23 mouse cellular contexts compared by ENCODE assay signal in genomic region chr9:119988304-119988703, GRCm38 (mm10). TPM values are rescaled to one million over a fixed set of nuclear protein-coding genes. Genes with fewer than 3 reads are reported as not detected.
A peak's percentile ranks its signal among the peaks of the same experiment; 100 is the strongest.
DNase-seq lines count a peak whose midpoint lies in the region; ATAC-seq and TF ChIP-seq lines count a peak whose summit lies in the region.
"Had no signal": no experiment of that assay in that cellular context is flagged by ENCODE, and none has a peak within 500 bp of the region (broad histone marks: within the 10 kb centered on the region; RNA-seq: fewer than 3 reads in every experiment).

No protein-coding gene starts in this region.

- ATAC-seq in midbrain, embryonic 16.5 days, result no peak
- ATAC-seq: intestine, embryonic 16.5 days had no signal

- peaks cover 1 to 26% of the 10 kb centered on the region in 2 experiments; a peak in 2 of 4 replicates for H3K4me1 ChIP-seq in ES-E14 (ENCODE audit: control insufficient read depth in 2 of 2, insufficient read depth in 2 of 2, low read length in 2 of 2, poor library complexity in 1 of 2)
- H3K4me1 ChIP-seq in midbrain, embryonic 16.5 days (ENCODE audit: control insufficient read depth, insufficient read depth, low read length), result peaks cover under 1% of the 10 kb centered on the region; the same call in 1 of the 2 replicates

- H3K9ac ChIP-seq in ES-E14 (ENCODE audit: insufficient read depth, low read depth, low read length, poor library complexity, severe bottlenecking), result no peak overlapping the region
- H3K9ac ChIP-seq in midbrain, embryonic 16.5 days (ENCODE audit: low read depth, low read length), result no peak overlapping the region
- H3K9ac ChIP-seq: embryonic facial prominence, embryonic 13.5 days; heart, embryonic 15.5 days; hindbrain, embryonic 12.5 days; limb, embryonic 12.5 days; midbrain, embryonic 12.5 days; neural tube, embryonic 15.5 days had no signal

- in situ Hi-C loops in ES-E14 (cut with MboI; ENCODE audit: low sequenced_read_pairs in 2 of 2, unreplicated experiment in 2 of 2), result no loop called here

- no peaks in the 10 kb centered on the region for H3K36me3 ChIP-seq in ES-E14 (ENCODE audit: control insufficient read depth, insufficient read depth, low read length, poor library complexity, severe bottlenecking)
- no peaks in the 10 kb centered on the region for H3K36me3 ChIP-seq in midbrain, embryonic 16.5 days (ENCODE audit: control insufficient read depth, insufficient read depth, low read length)
- H3K36me3 ChIP-seq: embryonic facial prominence, embryonic 13.5 days; forebrain, embryonic 10.5 days; heart, embryonic 15.5 days; hindbrain, embryonic 12.5 days; limb, embryonic 12.5 days; midbrain, embryonic 12.5 days; neural tube, embryonic 15.5 days had no signal

- H3K4me2 ChIP-seq in midbrain, embryonic 16.5 days (ENCODE audit: low read length), result no peak overlapping the region
- H3K4me2 ChIP-seq: embryonic facial prominence, embryonic 13.5 days; heart, embryonic 15.5 days; hindbrain, embryonic 12.5 days; limb, embryonic 12.5 days; midbrain, embryonic 12.5 days; neural tube, embryonic 15.5 days had no signal

- 61% methylated on average over 7 of the region's 7 CpGs for WGBS in midbrain, embryonic 16.5 days

- no peak overlapping the region for H3K27ac ChIP-seq in ES-E14 (ENCODE audit: insufficient read depth, low read depth, low read length, poor library complexity, severe bottlenecking)
- no peak overlapping the region for H3K27ac ChIP-seq in midbrain, embryonic 16.5 days (ENCODE audit: low read length)
- H3K27ac ChIP-seq: embryonic facial prominence, embryonic 13.5 days; forebrain, embryonic 10.5 days; heart, adult 2 months; heart, embryonic 15.5 days; hindbrain, embryonic 12.5 days; kidney, postnatal 0 days; limb, embryonic 12.5 days; midbrain, embryonic 12.5 days; neural tube, embryonic 15.5 days had no signal

- H3K4me3 ChIP-seq in ES-E14 (ENCODE audit: insufficient read depth in 1 of 2, low read depth in 1 of 2, low read length in 2 of 2, poor library complexity in 1 of 2, severe bottlenecking in 1 of 2), result no peak overlapping the region
- no peak overlapping the region for H3K4me3 ChIP-seq in midbrain, embryonic 16.5 days (ENCODE audit: low read depth, low read length)
- H3K4me3 ChIP-seq: embryonic facial prominence, embryonic 13.5 days; forebrain, embryonic 10.5 days; heart, adult 2 months; heart, embryonic 15.5 days; hindbrain, embryonic 12.5 days; limb, embryonic 12.5 days; midbrain, embryonic 12.5 days; neural tube, embryonic 15.5 days had no signal

- H3K9me3 ChIP-seq in ES-E14 (ENCODE audit: control insufficient read depth, insufficient read depth, low read depth, low read length), result no peaks in the 10 kb centered on the region
- no peaks in the 10 kb centered on the region for H3K9me3 ChIP-seq in midbrain, embryonic 16.5 days (replicated peaks; ENCODE audit: control insufficient read depth, low read length, poor library complexity, severe bottlenecking)
- H3K9me3 ChIP-seq: embryonic facial prominence, embryonic 13.5 days; forebrain, embryonic 10.5 days; heart, embryonic 15.5 days; hindbrain, embryonic 12.5 days; limb, embryonic 12.5 days; midbrain, embryonic 12.5 days; neural tube, embryonic 15.5 days had no signal

- peaks cover 10% of the 10 kb centered on the region for H3K27me3 ChIP-seq in midbrain, embryonic 16.5 days (ENCODE audit: control insufficient read depth, insufficient read depth, low read depth, low read length)
- H3K27me3 ChIP-seq: embryonic facial prominence, embryonic 13.5 days; heart, embryonic 15.5 days had no signal

- peak; percentile 3 for DNase-seq in adrenal gland, postnatal 10 days
- DNase-seq in adrenal gland, postnatal 4 days (ENCODE audit: low spot score in 2 of 2), result no peak
- DNase-seq in spleen, postnatal 36 days (ENCODE audit: low spot score in 2 of 2), result peak; percentile 64
- DNase-seq in spleen, postnatal 4 days (ENCODE audit: low spot score in 2 of 2), result no peak
- DNase-seq in ES-E14 (ENCODE audit: low read depth, low spot score), result peak; percentile 75
- peak; percentile 76 for DNase-seq in naive thymus-derived CD4-positive, alpha-beta T cell, adult 2 months (ENCODE audit: low read depth)
- DNase-seq in frontal cortex, postnatal 14 days (ENCODE audit: low spot score in 2 of 2), result no peak
- DNase-seq: adrenal gland, postnatal 25 days; cerebellum, adult 9-10 months; gastrocnemius, postnatal 10 days; heart, adult 2 months; lung, adult 18-20 months; lung, postnatal 4 days had no signal

TF ChIP-seq in ES-E14, 5 proteins besides CTCF, POLR2A, EP300 and RAD21:
- no peak for TF ChIP-seq CHD2 (IDR thresholded peaks at IDR 0.05; ENCODE audit: low read depth, low read length)
- no peak for TF ChIP-seq HCFC1 (IDR thresholded peaks at IDR 0.05; ENCODE audit: borderline replicate concordance, insufficient read depth, low read length)
- no peak for TF ChIP-seq MAFK (IDR thresholded peaks at IDR 0.05; ENCODE audit: insufficient read depth, low read depth, low read length)
- peak; percentile 17; the same call in 1 of the 2 replicates for TF ChIP-seq ZNF384 (IDR thresholded peaks at IDR 0.05; ENCODE audit: low read depth, low read length)
- TF ChIP-seq ZC3H11A (IDR thresholded peaks at IDR 0.05; ENCODE audit: borderline replicate concordance, low read depth, low read length), result no peak

RNA-seq across cellular contexts. Expression of gene Csrnp1, which starts 3.8 kb away (rescaled TPM):
- 10 to 100 TPM; 11.9 to 24.0 TPM for total RNA-seq in adrenal gland, postnatal 10 days (2021)
- 10 to 100 TPM; 18.0 to 18.1 TPM for total RNA-seq in adrenal gland, postnatal 4 days (2021)
- total RNA-seq in ES-E14 (2012; rRNA removed), result 40.6 and 57.8 TPM in 2 replicates
- 0.75 and 1.0 TPM in 2 replicates for polyA plus RNA-seq in midbrain, embryonic 16.5 days (2015; fragmentation: Nextera tagmentation; extraction: Ambion mirVana)

RNA-seq across cellular contexts. Expression of gene Xirp1, which starts 35.1 kb away (rescaled TPM):
- total RNA-seq in adrenal gland, postnatal 10 days (2021), result 1 to 10 TPM; 3.1 to 7.4 TPM
- 1 to 10 TPM; 2.2 to 5.6 TPM for total RNA-seq in adrenal gland, postnatal 4 days (2021)
- total RNA-seq in ES-E14 (2012; rRNA removed), result 0.05 and 0.13 TPM in 2 replicates
- polyA plus RNA-seq in midbrain, embryonic 16.5 days (2015; fragmentation: Nextera tagmentation; extraction: Ambion mirVana), result not detected in 2 replicates
- polyA plus RNA-seq: forebrain, embryonic 10.5 days; midbrain, embryonic 12.5 days had no signal

RNA-seq across cellular contexts. Expression of gene Ttc21a, which starts 50.9 kb away (rescaled TPM):
- total RNA-seq in adrenal gland, postnatal 10 days (2021), result under 1 TPM; 0.21 to 0.33 TPM
- total RNA-seq in adrenal gland, postnatal 4 days (2021), result under 1 TPM; 0.34 TPM
- 0.40 and 0.79 TPM in 2 replicates for total RNA-seq in ES-E14 (2012; rRNA removed)
- 1.0 and 1.3 TPM in 2 replicates for polyA plus RNA-seq in midbrain, embryonic 16.5 days (2015; fragmentation: Nextera tagmentation; extraction: Ambion mirVana)
- total RNA-seq: heart, adult 2 months had no signal

RNA-seq across cellular contexts. Expression of gene Gorasp1, which starts 50.9 kb away (rescaled TPM):
- total RNA-seq in adrenal gland, postnatal 10 days (2021), result 10 to 100 TPM; 18.9 to 25.7 TPM
- 10 to 100 TPM; 26.9 to 27.1 TPM for total RNA-seq in adrenal gland, postnatal 4 days (2021)
- total RNA-seq in ES-E14 (2012; rRNA removed), result 16.8 and 21.5 TPM in 2 replicates
- 27.3 and 29.2 TPM in 2 replicates for polyA plus RNA-seq in midbrain, embryonic 16.5 days (2015; fragmentation: Nextera tagmentation; extraction: Ambion mirVana)

Comparison
In these comparisons a context has a peak if more than half of its experiments do, and no peak if none do; other contexts are left out.
1. DNase-seq: peak in adrenal gland, postnatal 10 days (single experiment), spleen, postnatal 36 days (2 of 2), ES-E14 (single experiment) and naive thymus-derived CD4-positive, alpha-beta T cell, adult 2 months (single experiment); none in adrenal gland, postnatal 4 days (0 of 2), spleen, postnatal 4 days (0 of 2) and frontal cortex, postnatal 14 days (0 of 2).